Mouse (Mus musculus): ENCODE results near the gene Gm20696. TPM values are rescaled to one million over a fixed set of nuclear protein-coding genes. Genes with fewer than 3 reads are reported as not detected.

The Gm20696 gene
- polyA plus RNA-seq, 1 experiment: 0.24 TPM

- no peaks in the 10 kb centered on the region for H3K36me3 ChIP-seq (ENCODE audit: control insufficient read depth, insufficient read depth, low read length, poor library complexity, severe bottlenecking)
- H3K4me3 ChIP-seq (ENCODE audit: low read depth, low read length): no peak overlapping the region
- H3K9me3 ChIP-seq (replicated peaks; ENCODE audit: control insufficient read depth, insufficient read depth, low read length, poor library complexity, severe bottlenecking): no peaks in the 10 kb centered on the region
- TF ChIP-seq EP300 (IDR thresholded peaks at IDR 0.05; ENCODE audit: insufficient read depth, low read depth, low read length): no peak
- TF ChIP-seq CTCF (IDR thresholded peaks at IDR 0.05; ENCODE audit: low read depth, low read length): no peak
- TF ChIP-seq POLR2A (IDR thresholded peaks at IDR 0.05; ENCODE audit: insufficient read depth, low read length): no peak
- H3K9ac ChIP-seq (ENCODE audit: low read depth, poor library complexity, severe bottlenecking): no peak overlapping the region
- no peak overlapping the region for H3K27ac ChIP-seq (ENCODE audit: insufficient read depth, low read length)
- H3K27me3 ChIP-seq (ENCODE audit: control insufficient read depth, insufficient read depth, low read length, poor library complexity, severe bottlenecking): no peaks in the 10 kb centered on the region
- H3K4me1 ChIP-seq (ENCODE audit: control insufficient read depth, insufficient read depth, low read length): peaks cover 12% of the 10 kb centered on the region
Measured at GRCm38 (mm10) chr6:99376721-99377120, 289.9 kb downstream of the Gm20696 start.

GRCm38 (mm10) chr6:99375865-99376264, 290.7 kb downstream of the Gm20696 start:
- H3K9me3 ChIP-seq (replicated peaks; ENCODE audit: control insufficient read depth, insufficient read depth, low read length, poor library complexity, severe bottlenecking): no peaks in the 10 kb centered on the region
- H3K27me3 ChIP-seq (ENCODE audit: control insufficient read depth, insufficient read depth, low read length, poor library complexity, severe bottlenecking): no peaks in the 10 kb centered on the region
- H3K36me3 ChIP-seq (ENCODE audit: control insufficient read depth, insufficient read depth, low read length, poor library complexity, severe bottlenecking): no peaks in the 10 kb centered on the region
- H3K4me3 ChIP-seq (ENCODE audit: low read depth, low read length): no peak overlapping the region
- TF ChIP-seq POLR2A (IDR thresholded peaks at IDR 0.05; ENCODE audit: insufficient read depth, low read length) (no peak), EP300 (IDR thresholded peaks at IDR 0.05; ENCODE audit: insufficient read depth, low read depth, low read length) (no peak), CTCF (IDR thresholded peaks at IDR 0.05; ENCODE audit: low read depth, low read length) (no peak)
- no peak overlapping the region for H3K27ac ChIP-seq (ENCODE audit: insufficient read depth, low read length)
- H3K9ac ChIP-seq (ENCODE audit: low read depth, poor library complexity, severe bottlenecking): no peak overlapping the region
- H3K4me1 ChIP-seq (ENCODE audit: control insufficient read depth, insufficient read depth, low read length): peaks cover 12% of the 10 kb centered on the region

DNA sequence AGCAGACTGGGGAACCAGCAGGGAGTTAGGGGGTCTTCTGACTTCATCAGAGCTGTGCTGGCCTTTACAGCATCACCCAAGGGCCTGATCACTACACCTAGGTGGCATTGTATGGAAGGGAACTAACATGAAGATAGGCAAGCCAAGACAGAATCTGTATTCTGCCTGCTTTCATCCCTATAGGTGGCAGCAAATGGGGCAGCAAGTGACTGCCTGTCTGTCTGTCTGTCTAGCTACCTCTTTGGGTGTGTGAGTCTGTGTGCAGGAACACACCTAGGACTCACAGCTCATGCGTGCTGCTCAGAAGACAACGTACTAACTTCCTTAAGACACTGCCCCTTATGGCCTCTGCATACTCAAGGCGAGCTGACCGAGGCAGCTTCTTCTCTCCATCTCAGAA, 291.2 kb downstream of the Gm20696 start:
- H3K27ac ChIP-seq (ENCODE audit: insufficient read depth, low read length): no peak overlapping the region
- no peaks in the 10 kb centered on the region for H3K36me3 ChIP-seq (ENCODE audit: control insufficient read depth, insufficient read depth, low read length, poor library complexity, severe bottlenecking)
- peaks cover 12% of the 10 kb centered on the region for H3K4me1 ChIP-seq (ENCODE audit: control insufficient read depth, insufficient read depth, low read length)
- H3K27me3 ChIP-seq (ENCODE audit: control insufficient read depth, insufficient read depth, low read length, poor library complexity, severe bottlenecking): no peaks in the 10 kb centered on the region
- no peak for TF ChIP-seq POLR2A (IDR thresholded peaks at IDR 0.05; ENCODE audit: insufficient read depth, low read length)
- TF ChIP-seq CTCF (IDR thresholded peaks at IDR 0.05; ENCODE audit: low read depth, low read length): no peak
- TF ChIP-seq EP300 (IDR thresholded peaks at IDR 0.05; ENCODE audit: insufficient read depth, low read depth, low read length): no peak
- no peaks in the 10 kb centered on the region for H3K9me3 ChIP-seq (replicated peaks; ENCODE audit: control insufficient read depth, insufficient read depth, low read length, poor library complexity, severe bottlenecking)
- H3K9ac ChIP-seq (ENCODE audit: low read depth, poor library complexity, severe bottlenecking): no peak overlapping the region
- no peak overlapping the region for H3K4me3 ChIP-seq (ENCODE audit: low read depth, low read length)

- H3K9ac ChIP-seq (ENCODE audit: low read depth, poor library complexity, severe bottlenecking): no peak overlapping the region
- no peaks in the 10 kb centered on the region for H3K36me3 ChIP-seq (ENCODE audit: control insufficient read depth, insufficient read depth, low read length, poor library complexity, severe bottlenecking)
- no peak overlapping the region for H3K4me3 ChIP-seq (ENCODE audit: low read depth, low read length)
- no peaks in the 10 kb centered on the region for H3K9me3 ChIP-seq (replicated peaks; ENCODE audit: control insufficient read depth, insufficient read depth, low read length, poor library complexity, severe bottlenecking)
- no peaks in the 10 kb centered on the region for H3K27me3 ChIP-seq (ENCODE audit: control insufficient read depth, insufficient read depth, low read length, poor library complexity, severe bottlenecking)
- TF ChIP-seq POLR2A (IDR thresholded peaks at IDR 0.05; ENCODE audit: insufficient read depth, low read length) (no peak), EP300 (IDR thresholded peaks at IDR 0.05; ENCODE audit: insufficient read depth, low read depth, low read length) (no peak), CTCF (IDR thresholded peaks at IDR 0.05; ENCODE audit: low read depth, low read length) (no peak)
- H3K27ac ChIP-seq (ENCODE audit: insufficient read depth, low read length): no peak overlapping the region
- peaks cover 9% of the 10 kb centered on the region for H3K4me1 ChIP-seq (ENCODE audit: control insufficient read depth, insufficient read depth, low read length)
Measured at GRCm38 (mm10) chr6:99374448-99375271, 291.9 kb downstream of the Gm20696 start.

- H3K9me3 ChIP-seq (replicated peaks; ENCODE audit: control insufficient read depth, insufficient read depth, low read length, poor library complexity, severe bottlenecking): no peaks in the 10 kb centered on the region
- no peaks in the 10 kb centered on the region for H3K27me3 ChIP-seq (ENCODE audit: control insufficient read depth, insufficient read depth, low read length, poor library complexity, severe bottlenecking)
- H3K27ac ChIP-seq (ENCODE audit: insufficient read depth, low read length): no peak overlapping the region
- TF ChIP-seq CTCF (IDR thresholded peaks at IDR 0.05; ENCODE audit: low read depth, low read length): no peak
- TF ChIP-seq POLR2A (IDR thresholded peaks at IDR 0.05; ENCODE audit: insufficient read depth, low read length): no peak
- no peak for TF ChIP-seq EP300 (IDR thresholded peaks at IDR 0.05; ENCODE audit: insufficient read depth, low read depth, low read length)
- no peak overlapping the region for H3K9ac ChIP-seq (ENCODE audit: low read depth, poor library complexity, severe bottlenecking)
- no peaks in the 10 kb centered on the region for H3K36me3 ChIP-seq (ENCODE audit: control insufficient read depth, insufficient read depth, low read length, poor library complexity, severe bottlenecking)
- H3K4me3 ChIP-seq (ENCODE audit: low read depth, low read length): no peak overlapping the region
- H3K4me1 ChIP-seq (ENCODE audit: control insufficient read depth, insufficient read depth, low read length): peaks cover 6% of the 10 kb centered on the region
Measured at GRCm38 (mm10) chr6:99372427-99372826, 294.2 kb downstream of the Gm20696 start.

DNA sequence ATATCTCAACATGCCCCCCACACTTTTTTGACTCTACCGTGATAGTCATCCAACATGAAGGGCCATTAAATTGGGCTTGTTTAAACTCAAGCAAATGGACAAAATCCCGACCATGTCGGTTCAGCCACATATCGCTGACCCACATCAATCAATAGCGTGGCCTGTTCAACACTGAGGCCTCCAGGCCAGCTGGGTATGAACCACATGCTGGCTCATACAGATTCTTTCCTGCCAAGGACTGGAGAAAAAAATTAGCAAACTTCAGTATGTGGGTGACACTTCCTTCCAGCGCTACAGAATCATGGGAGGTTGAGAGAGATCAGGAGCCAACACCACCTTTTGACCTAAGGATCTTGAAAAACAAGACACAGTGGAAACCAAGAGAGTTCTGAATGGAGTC, 294.6 kb downstream of the Gm20696 start:
- H3K9ac ChIP-seq (ENCODE audit: low read depth, poor library complexity, severe bottlenecking): no peak overlapping the region

More for the DNA sequence above, 294.6 kb downstream of the Gm20696 start:
- no peak overlapping the region for H3K27ac ChIP-seq (ENCODE audit: insufficient read depth, low read length)
- no peaks in the 10 kb centered on the region for H3K27me3 ChIP-seq (ENCODE audit: control insufficient read depth, insufficient read depth, low read length, poor library complexity, severe bottlenecking)
- TF ChIP-seq CTCF (IDR thresholded peaks at IDR 0.05; ENCODE audit: low read depth, low read length) (no peak), POLR2A (IDR thresholded peaks at IDR 0.05; ENCODE audit: insufficient read depth, low read length) (no peak), EP300 (IDR thresholded peaks at IDR 0.05; ENCODE audit: insufficient read depth, low read depth, low read length) (no peak)
- no peaks in the 10 kb centered on the region for H3K9me3 ChIP-seq (replicated peaks; ENCODE audit: control insufficient read depth, insufficient read depth, low read length, poor library complexity, severe bottlenecking)
- no peaks in the 10 kb centered on the region for H3K36me3 ChIP-seq (ENCODE audit: control insufficient read depth, insufficient read depth, low read length, poor library complexity, severe bottlenecking)
- H3K4me3 ChIP-seq (ENCODE audit: low read depth, low read length): no peak overlapping the region
- peaks cover 3% of the 10 kb centered on the region for H3K4me1 ChIP-seq (ENCODE audit: control insufficient read depth, insufficient read depth, low read length)

Data from ES-Bruce4 (cell line).